Mouse (Mus musculus) liver, embryonic 11.5 days (tissue): ENCODE measurements around the gene Insm1. TPM values are rescaled to one million over a fixed set of nuclear protein-coding genes. Genes with fewer than 3 reads are reported as not detected.
A peak's percentile ranks its signal among the peaks of the same experiment; 100 is the strongest.

ENCODE experiments used
- ATAC-seq: fragments of 200-750 bp; cut with Nextera tagmentation; replicated peaks from 2 replicates; pipeline ENCODE4 v1.8.0; 2017; ENCODE audit warnings: moderate number of reproducible peaks, mild to moderate bottlenecking, moderate TSS enrichment, moderate library complexity; ENCODE audit not compliant: low FRiP score
- DNase-seq: peaks from one replicate; pipeline ENCODE4 v3.0.0-alpha.2; 2017; ENCODE audit warnings: low spot score
- H3K27ac ChIP-seq: fragments of 300-500 bp; sonication (generic); 2 replicates; pipeline ENCODE4 v1.5.1; 2014; ENCODE audit warnings: mild to moderate bottlenecking, low read depth, low read length, control low read depth
- H3K27me3 ChIP-seq: fragments of 300-500 bp; sonication (generic); replicated peaks from 2 replicates; pipeline ENCODE4 v1.6.1; 2014; ENCODE audit warnings: low read length, mixed read lengths; ENCODE audit not compliant: control insufficient read depth, insufficient read depth
- H3K36me3 ChIP-seq: fragments of 300-500 bp; sonication (generic); 2 replicates; pipeline ENCODE4 v1.6.1; 2014; ENCODE audit warnings: mild to moderate bottlenecking, low read length, moderate library complexity, mixed read lengths; ENCODE audit not compliant: control insufficient read depth, insufficient read depth
- H3K4me1 ChIP-seq: fragments of 300-500 bp; sonication (generic); replicated peaks from 2 replicates; pipeline ENCODE4 v1.6.1; 2014; ENCODE audit warnings: low read length, mixed read lengths; ENCODE audit not compliant: control insufficient read depth, insufficient read depth
- H3K4me2 ChIP-seq: fragments of 300-500 bp; sonication (generic); 2 replicates; pipeline ENCODE4 v1.6.1; 2014; ENCODE audit warnings: mild to moderate bottlenecking, control low read depth, moderate library complexity
- H3K4me3 ChIP-seq: fragments of 300-500 bp; sonication (generic); 2 replicates; pipeline ENCODE4 v1.5.1; 2014; ENCODE audit warnings: low read depth, low read length, control low read depth
- H3K9ac ChIP-seq: fragments of 300-500 bp; sonication (generic); 2 replicates; pipeline ENCODE4 v1.6.1; 2014; ENCODE audit warnings: low read depth, low read length, control low read depth
- H3K9me3 ChIP-seq: fragments of 300-500 bp; sonication (generic); 2 replicates; pipeline ENCODE4 v1.6.1; 2016; ENCODE audit warnings: low read length, inconsistent platforms, mixed read lengths; ENCODE audit not compliant: control insufficient read depth
- whole genome bisulfite sequencing: fragments of 180-500 bp; shearing (Covaris S2); extraction: QIAGEN DNeasy Blood & Tissue Kit; methylation state at CpG from one replicate; pipeline ENCODE4 v1.1.7; 2014; 5-methylcytosine and 5-hydroxymethylcytosine counted together
- polyA plus RNA-seq: library from polyadenylated mRNA; unstranded; fragments of >200 nt; fragmentation: Nextera tagmentation; extraction: Ambion mirVana; gene quantifications from 2 replicates; pipeline ENCODE4 v1.2.1, GENCODE M21; 2014

The Insm1 gene
- not detected in 2 replicates for polyA plus RNA-seq

DNA sequence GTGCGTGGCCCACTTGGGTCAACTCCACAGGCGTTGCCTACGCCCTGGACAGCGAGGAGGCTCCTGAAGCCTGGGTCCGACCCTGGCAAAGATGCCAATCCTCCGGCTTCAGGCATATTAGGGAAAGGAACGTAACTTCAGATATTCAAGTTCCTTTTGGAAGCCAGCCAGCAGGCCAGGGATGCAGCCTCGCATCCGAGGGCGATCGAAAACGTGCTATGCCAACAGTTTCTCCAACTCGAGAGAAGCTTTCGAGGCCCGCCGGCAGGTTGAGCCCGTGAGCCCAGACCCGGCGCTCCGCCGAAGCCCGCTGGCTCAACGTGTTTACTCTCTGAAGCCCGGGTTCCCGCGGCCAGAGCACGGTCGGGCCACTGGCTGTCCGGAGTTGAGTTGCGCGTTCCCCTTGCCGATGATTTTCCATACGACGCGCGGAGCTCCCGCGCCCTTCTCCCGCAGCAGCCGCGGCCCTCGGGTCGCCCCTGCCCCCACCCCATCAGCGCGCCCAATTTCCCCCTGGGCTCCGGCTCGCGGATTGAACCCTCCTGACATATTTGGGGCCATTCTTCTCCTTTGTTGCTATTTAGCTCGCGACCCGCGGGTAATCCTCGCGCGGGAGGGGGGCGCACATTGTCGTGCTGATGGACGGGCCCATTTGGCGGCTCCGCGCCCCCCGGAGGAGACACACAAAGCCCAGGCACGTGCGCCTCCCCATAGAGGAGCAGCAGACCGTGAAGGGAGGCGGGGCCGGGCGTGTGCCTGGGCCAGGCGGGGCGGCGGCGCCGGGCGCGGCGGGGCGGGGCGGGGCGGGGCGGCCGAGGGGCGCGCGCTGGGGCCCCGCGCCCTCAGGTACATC is at the start of gene Insm1:
Gene Insm1 (plus strand): TSS at position 846 of the 853 bp plus-strand sequence.
- WGBS: 2% methylated on average over 73 of the region's 86 CpGs
- peak; percentile 71 for ATAC-seq

DNA sequence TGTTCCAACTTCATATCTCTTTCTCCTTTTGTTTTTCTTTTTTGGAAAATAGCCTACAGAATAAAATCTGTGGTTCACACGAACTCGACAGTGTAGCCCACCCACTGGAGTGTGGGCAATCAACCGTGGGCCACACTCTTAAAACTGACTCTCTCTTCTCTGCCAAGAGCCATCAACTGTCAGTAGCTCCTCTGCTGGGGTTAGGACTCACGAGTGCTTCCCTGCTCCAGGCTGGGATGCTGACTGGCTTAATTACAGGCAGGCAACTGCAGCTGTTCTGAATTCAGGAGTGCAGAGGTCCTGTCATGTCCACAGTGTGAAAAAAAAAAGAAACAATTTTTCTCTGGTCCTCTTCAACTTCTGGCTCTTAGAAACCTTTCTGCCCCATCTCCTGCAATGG is 49.6 kb upstream of the Insm1 start:
- H3K27me3 ChIP-seq: no peaks in the 10 kb centered on the region
- no peak overlapping the region for H3K9ac ChIP-seq
- WGBS: 78% methylated on average over 4 of the region's 4 CpGs
- H3K4me3 ChIP-seq: no peak overlapping the region
- no peaks in the 10 kb centered on the region for H3K4me1 ChIP-seq
- H3K36me3 ChIP-seq: no peaks in the 10 kb centered on the region
- ATAC-seq (no peak), DNase-seq (no peak)
- H3K4me2 ChIP-seq: no peak overlapping the region
- H3K27ac ChIP-seq: no peak overlapping the region
- no peaks in the 10 kb centered on the region for H3K9me3 ChIP-seq

More for the DNA sequence above, at the start of gene Insm1:
- Histone ChIP-seq H3K4me2 (peak within 1 kb of the TSS; percentile 93), H3K36me3 (no peaks in the 10 kb centered on the region), H3K27me3 (peaks cover 96% of the 10 kb centered on the region), H3K9ac (no peak within 1 kb of the TSS), H3K27ac (no peak within 1 kb of the TSS), H3K4me3 (peak within 1 kb of the TSS; percentile 59), H3K4me1 (peaks cover 25% of the 10 kb centered on the region), H3K9me3 (no peaks in the 10 kb centered on the region)
- DNase-seq: peak; percentile 55

DNA sequence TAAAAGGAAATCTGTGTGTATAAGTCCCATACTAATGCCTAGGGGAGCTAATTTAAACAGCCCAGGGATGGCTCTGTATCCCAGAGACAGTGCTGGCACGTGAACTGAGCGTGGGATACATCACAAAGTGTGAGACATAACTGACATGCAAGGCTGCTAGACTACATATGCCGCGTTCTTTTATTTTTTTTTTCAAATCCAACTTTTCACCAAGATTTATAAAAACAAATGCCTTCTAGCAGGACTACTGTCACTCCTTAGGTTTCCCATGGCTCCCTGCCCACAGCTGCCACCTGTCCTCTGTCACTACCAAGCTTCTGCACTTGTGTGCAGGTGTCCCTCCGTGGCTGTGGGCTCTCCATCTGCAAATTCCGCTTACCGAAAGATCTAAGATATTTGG is 47.5 kb upstream of the Insm1 start:
- 85% methylated on average over 7 of the region's 7 CpGs for WGBS
- Histone ChIP-seq H3K4me1 (no peaks in the 10 kb centered on the region), H3K27ac (no peak overlapping the region), H3K36me3 (no peaks in the 10 kb centered on the region), H3K4me2 (no peak overlapping the region), H3K9ac (no peak overlapping the region), H3K9me3 (no peaks in the 10 kb centered on the region), H3K27me3 (no peaks in the 10 kb centered on the region), H3K4me3 (no peak overlapping the region)
- DNase-seq (no peak), ATAC-seq (no peak)

DNA sequence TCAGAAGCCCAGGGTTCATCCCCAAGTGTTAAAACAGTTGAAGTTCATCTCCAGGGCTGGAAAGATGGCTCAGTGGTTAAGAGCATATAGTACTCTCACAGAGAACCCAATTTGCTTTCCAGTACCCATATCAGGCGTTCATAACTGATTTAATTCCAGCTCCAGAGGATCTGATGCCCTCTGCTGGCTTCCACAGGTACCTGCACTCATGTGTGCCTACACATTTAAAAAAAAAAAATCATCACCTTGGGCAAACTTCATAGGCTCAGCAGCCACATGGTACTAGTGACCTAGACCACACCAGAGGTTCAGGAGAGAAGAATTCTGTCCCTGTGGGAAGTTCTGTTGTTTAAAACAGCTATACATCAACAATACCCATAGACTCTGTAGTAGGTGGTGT is 43.0 kb upstream of the Insm1 start:
- DNase-seq (no peak), ATAC-seq (no peak)
- Histone ChIP-seq H3K4me2 (no peak overlapping the region), H3K9me3 (no peaks in the 10 kb centered on the region), H3K27ac (no peak overlapping the region), H3K4me3 (no peak overlapping the region), H3K4me1 (no peaks in the 10 kb centered on the region), H3K27me3 (no peaks in the 10 kb centered on the region), H3K9ac (no peak overlapping the region), H3K36me3 (no peaks in the 10 kb centered on the region)
- WGBS: 69% methylated on average over 1 of the region's 1 CpGs

DNA sequence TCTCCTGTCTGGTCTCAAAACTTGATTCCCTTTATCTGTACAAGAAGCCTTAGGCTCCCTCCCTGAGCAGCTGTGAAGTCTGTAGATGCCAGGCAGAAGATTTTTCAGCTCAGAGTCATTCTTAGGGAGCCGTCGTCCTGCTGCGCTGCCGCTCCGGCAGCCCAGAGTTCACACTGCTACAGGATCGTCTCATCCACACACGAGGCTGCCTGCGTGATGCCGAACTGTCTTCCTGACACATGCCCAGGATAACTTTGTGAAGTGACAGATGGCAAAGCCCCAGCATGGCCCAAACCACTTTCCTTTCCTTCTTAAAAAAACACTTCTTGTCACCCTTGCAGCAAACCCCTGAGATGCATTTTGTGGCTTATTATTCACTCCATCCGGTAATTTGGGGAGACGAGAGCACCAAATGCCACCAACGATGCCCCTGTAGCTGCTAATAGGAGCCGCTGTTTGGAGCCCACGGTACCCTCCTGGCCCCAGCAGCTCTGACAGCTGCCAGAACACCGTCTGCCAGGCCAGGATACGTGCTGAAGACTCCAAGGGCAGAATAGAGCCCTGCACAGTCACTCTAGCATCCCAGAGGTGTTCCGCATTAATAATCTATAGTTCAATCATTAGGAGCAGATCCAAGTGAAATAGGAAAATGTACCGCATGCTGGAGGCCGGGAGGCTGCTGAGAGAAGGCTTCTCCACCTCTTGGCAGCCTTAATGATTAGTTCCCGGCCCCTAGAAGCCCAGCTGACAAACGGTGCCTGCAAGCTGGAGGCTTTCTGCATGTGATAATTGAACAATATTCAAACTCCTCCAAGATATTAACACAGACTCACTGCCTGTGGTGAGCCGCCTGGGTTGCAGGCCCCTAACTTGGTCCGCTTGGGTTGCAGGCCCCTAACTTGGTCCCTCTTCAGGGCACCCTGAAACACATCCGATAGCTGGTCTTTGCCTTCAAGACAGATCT is 37.6 kb upstream of the Insm1 start:
- no peaks in the 10 kb centered on the region for H3K36me3 ChIP-seq
- ATAC-seq (no peak), DNase-seq (no peak)
- H3K4me1 ChIP-seq: no peaks in the 10 kb centered on the region
- H3K27ac ChIP-seq: no peak overlapping the region
- no peaks in the 10 kb centered on the region for H3K9me3 ChIP-seq
- WGBS: 74% methylated on average over 24 of the region's 24 CpGs
- H3K4me2 ChIP-seq: no peak overlapping the region
- no peaks in the 10 kb centered on the region; the same call in 1 of the 2 replicates for H3K27me3 ChIP-seq
- no peak overlapping the region for H3K4me3 ChIP-seq
- H3K9ac ChIP-seq: no peak overlapping the region

DNA sequence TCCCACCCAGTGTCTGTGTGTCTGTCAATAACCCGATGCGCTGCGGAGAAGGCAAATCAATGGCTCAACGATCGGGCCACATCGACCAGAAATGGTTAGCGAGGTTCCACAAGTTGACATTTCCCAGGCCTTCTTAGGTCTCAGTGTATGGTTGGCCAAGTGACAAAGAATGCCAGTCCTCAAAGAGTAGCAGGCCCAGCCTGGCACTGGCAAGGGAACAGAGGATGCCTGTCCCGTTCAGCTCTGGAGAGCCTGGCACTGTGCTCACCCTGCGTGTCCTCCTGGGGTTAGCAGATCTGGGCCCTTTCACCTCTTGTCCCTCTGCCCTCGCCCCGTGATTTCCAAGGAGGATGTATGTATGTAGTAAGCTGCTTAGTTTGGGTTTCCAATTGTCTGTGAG is 25.6 kb upstream of the Insm1 start:
- Histone ChIP-seq H3K4me1 (no peaks in the 10 kb centered on the region), H3K36me3 (no peaks in the 10 kb centered on the region), H3K27me3 (no peaks in the 10 kb centered on the region), H3K27ac (no peak overlapping the region), H3K4me3 (no peak overlapping the region), H3K9me3 (no peaks in the 10 kb centered on the region), H3K9ac (no peak overlapping the region), H3K4me2 (no peak overlapping the region)
- DNase-seq: no peak
- WGBS: 83% methylated on average over 11 of the region's 11 CpGs
- no peak for ATAC-seq

DNA sequence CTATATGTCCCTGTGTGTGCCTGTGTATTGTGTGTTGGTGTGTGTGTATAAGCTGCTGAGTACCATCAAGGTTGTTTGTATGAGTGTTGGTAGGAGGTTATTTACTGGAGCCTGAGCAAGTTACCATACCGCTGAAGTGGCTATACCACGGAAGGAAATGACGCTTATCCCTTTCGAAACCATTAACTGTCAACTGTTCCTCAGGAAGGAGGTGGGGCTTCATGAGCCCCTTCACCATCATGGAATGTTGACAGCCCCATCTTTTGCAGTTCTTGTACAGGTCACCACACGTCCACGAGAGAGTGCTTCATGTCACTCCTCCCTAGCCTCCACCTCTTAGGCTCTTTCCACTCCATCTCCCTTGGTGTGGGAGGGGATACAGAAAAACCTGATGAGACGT is 23.8 kb upstream of the Insm1 start:
- Histone ChIP-seq H3K27me3 (no peaks in the 10 kb centered on the region), H3K4me1 (no peaks in the 10 kb centered on the region), H3K36me3 (no peaks in the 10 kb centered on the region), H3K27ac (no peak overlapping the region), H3K4me3 (no peak overlapping the region), H3K4me2 (no peak overlapping the region), H3K9ac (no peak overlapping the region), H3K9me3 (no peaks in the 10 kb centered on the region)
- ATAC-seq: no peak
- no peak for DNase-seq
- WGBS: 45% methylated on average over 7 of the region's 7 CpGs

DNA sequence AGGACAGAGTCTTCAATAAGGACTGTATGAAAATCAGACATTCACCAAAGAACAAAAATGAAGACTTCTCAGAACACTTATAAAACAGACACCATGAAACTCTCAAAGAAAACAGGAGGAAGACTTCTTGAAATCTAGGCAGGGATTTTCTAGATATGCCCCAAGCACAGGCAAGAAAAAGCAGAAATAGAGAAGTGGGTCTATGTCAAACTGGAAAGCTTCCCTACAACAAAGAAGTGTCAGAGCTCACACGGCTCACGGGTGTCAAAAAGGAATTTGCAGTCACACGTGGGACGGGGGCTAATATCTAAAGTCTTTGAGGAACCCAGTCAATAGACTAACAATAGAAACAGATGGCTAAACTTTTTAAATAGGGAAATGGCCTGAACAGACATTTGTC is 10.8 kb upstream of the Insm1 start:
- Histone ChIP-seq H3K9me3 (no peaks in the 10 kb centered on the region), H3K36me3 (no peaks in the 10 kb centered on the region), H3K4me2 (no peak overlapping the region), H3K27ac (no peak overlapping the region), H3K4me3 (no peak overlapping the region), H3K27me3 (peaks cover 10% of the 10 kb centered on the region), H3K4me1 (no peaks in the 10 kb centered on the region), H3K9ac (no peak overlapping the region)
- no peak for DNase-seq
- WGBS: 54% methylated on average over 4 of the region's 4 CpGs
- no peak for ATAC-seq
